Mouse (Mus musculus): Measurements from ENCODE around the gene Il6ra.
"Not testable (repeated sequence)": the region's sequence is repeated elsewhere in the genome, so short reads cannot be mapped to it uniquely, and the experiment has no call there.

The Il6ra gene

GRCm38 (mm10) chr3:89875781-89876180 lies 37.2 kb downstream of the Il6ra start:
- no peak for DNase-seq (ENCODE audit: low read depth, low spot score)

- peak; percentile 40 for DNase-seq (ENCODE audit: low read depth, low spot score)
These were observed 38.0 kb downstream of the Il6ra start for GRCm38 (mm10) chr3:89875021-89875420.

- DNase-seq (ENCODE audit: low read depth, low spot score) = no peak
These were observed 38.9 kb downstream of the Il6ra start for GRCm38 (mm10) chr3:89874076-89874475.

- DNase-seq (ENCODE audit: low read depth, low spot score) = no peak
These were observed 40.3 kb downstream of the Il6ra start for GRCm38 (mm10) chr3:89872684-89873083.

GRCm38 (mm10) chr3:89872209-89872608 lies 40.8 kb downstream of the Il6ra start:
- peak; percentile 35 for DNase-seq (ENCODE audit: low read depth, low spot score)

- DNase-seq (ENCODE audit: low read depth, low spot score) = no peak
These were observed 41.6 kb downstream of the Il6ra start for GRCm38 (mm10) chr3:89871339-89871914.

GRCm38 (mm10) chr3:89870472-89871271 lies 42.3 kb downstream of the Il6ra start:
- no peak for DNase-seq (ENCODE audit: low read depth, low spot score)

- DNase-seq (ENCODE audit: low read depth, low spot score) = no peak
These were observed 43.4 kb downstream of the Il6ra start for GRCm38 (mm10) chr3:89869556-89869955.

- DNase-seq (ENCODE audit: low read depth, low spot score) = no peak
These were observed 44.0 kb downstream of the Il6ra start for GRCm38 (mm10) chr3:89868956-89869355.

- DNase-seq (ENCODE audit: low read depth, low spot score) = no peak
These were observed 44.6 kb downstream of the Il6ra start for GRCm38 (mm10) chr3:89868357-89868756.

GRCm38 (mm10) chr3:89867651-89868050 lies 45.3 kb downstream of the Il6ra start:
- peak; percentile 69 for DNase-seq (ENCODE audit: low read depth, low spot score)

- no peak for DNase-seq (ENCODE audit: low read depth, low spot score)
These were observed 47.2 kb downstream of the Il6ra start for GRCm38 (mm10) chr3:89865764-89866163.

GRCm38 (mm10) chr3:89865020-89865419 lies 48.0 kb downstream of the Il6ra start:
- DNase-seq (ENCODE audit: low read depth, low spot score) = no peak

GRCm38 (mm10) chr3:89863716-89864509 lies 49.1 kb downstream of the Il6ra start:
- DNase-seq (ENCODE audit: low read depth, low spot score) = no peak

- not testable (repeated sequence) for DNase-seq (ENCODE audit: low read depth, low spot score)
These were observed 49.7 kb downstream of the Il6ra start for GRCm38 (mm10) chr3:89863276-89863675.

GRCm38 (mm10) chr3:89862182-89862761 lies 50.7 kb downstream of the Il6ra start:
- no peak for DNase-seq (ENCODE audit: low read depth, low spot score)

- DNase-seq (ENCODE audit: low read depth, low spot score) = peak; percentile 76
These were observed 51.9 kb downstream of the Il6ra start for GRCm38 (mm10) chr3:89861070-89861469.

- DNase-seq (ENCODE audit: low read depth, low spot score) = no peak
These were observed 52.7 kb downstream of the Il6ra start for GRCm38 (mm10) chr3:89860343-89860742.

GRCm38 (mm10) chr3:89859936-89860335 lies 53.1 kb downstream of the Il6ra start:
- DNase-seq (ENCODE audit: low read depth, low spot score) = no peak

- DNase-seq (ENCODE audit: low read depth, low spot score) = peak; percentile 92
These were observed 54.1 kb downstream of the Il6ra start for GRCm38 (mm10) chr3:89858888-89859287.

- DNase-seq (ENCODE audit: low read depth, low spot score) = peak; percentile 73
These were observed 54.9 kb downstream of the Il6ra start for GRCm38 (mm10) chr3:89858123-89858522.

GRCm38 (mm10) chr3:89857353-89857752 lies 55.6 kb downstream of the Il6ra start:
- DNase-seq (ENCODE audit: low read depth, low spot score) = no peak
